Mouse (Mus musculus) olfactory bulb, adult 2 months (tissue): ENCODE results near the gene Eva1b.

ENCODE experiments used
- CTCF ChIP-seq: fragments of 200-500 bp; IDR thresholded peaks from 2 replicates; pipeline ENCODE4 v1.5.1; 2012; ENCODE audit warnings: low read depth, mild to moderate bottlenecking, low read length, moderate library complexity; ENCODE audit not compliant: insufficient read depth
- POLR2A ChIP-seq: fragments of 200-500 bp; IDR thresholded peaks from 2 replicates; pipeline ENCODE4 v1.6.1; 2012; ENCODE audit warnings: mild to moderate bottlenecking, low read depth, low read length, moderate library complexity; ENCODE audit not compliant: insufficient read depth

- no peak for TF ChIP-seq POLR2A
- TF ChIP-seq CTCF = no peak
Measured at GRCm38 (mm10) chr4:126168851-126169250, 21.3 kb downstream of the Eva1b start.
